Mouse (Mus musculus) G1E (cell line): ENCODE results near the gene Nosip. TPM values are rescaled to one million over a fixed set of nuclear protein-coding genes. Genes with fewer than 3 reads are reported as not detected.

Experiments
- ATAC-seq: 2 replicates; pipeline ENCODE4 v1.8.0; 2016; ENCODE audit warnings: mild to moderate bottlenecking; ENCODE audit not compliant: insufficient number of reproducible peaks, poor library complexity, low FRiP score, severe bottlenecking; ENCODE audit errors: extremely low read depth
- DNase-seq: peaks from one replicate; pipeline ENCODE4 v3.0.0; 2012; ENCODE audit warnings: low spot score
- H3K27me3 ChIP-seq: 2 replicates; pipeline ENCODE4 v1.6.1; 2012; ENCODE audit warnings: mild to moderate bottlenecking, low read length, inconsistent platforms; ENCODE audit not compliant: insufficient read depth
- H3K36me3 ChIP-seq: replicated peaks from 2 replicates; pipeline ENCODE3; 2012; ENCODE audit warnings: mild to moderate bottlenecking, inconsistent platforms
- H3K4me1 ChIP-seq: 2 replicates; pipeline ENCODE4 v1.6.1; 2012; ENCODE audit warnings: low read depth, low read length, inconsistent platforms, mixed read lengths; ENCODE audit not compliant: insufficient read depth
- H3K4me3 ChIP-seq: 2 replicates; pipeline ENCODE4 v1.5.1; 2012; ENCODE audit warnings: low read depth, mild to moderate bottlenecking, inconsistent platforms, low read length, moderate library complexity, mixed read lengths
- H3K9me3 ChIP-seq: replicated peaks from 2 replicates; pipeline ENCODE4 v1.6.1; 2012; ENCODE audit warnings: inconsistent platforms
- CTCF ChIP-seq: IDR thresholded peaks from 2 replicates; pipeline ENCODE4 v1.5.1; 2012; ENCODE audit warnings: low read depth, low read length, inconsistent platforms, mixed read lengths
- GATA1 ChIP-seq: IDR thresholded peaks from 2 replicates; pipeline ENCODE4 v1.6.1; 2012; ENCODE audit warnings: borderline replicate concordance, low read length, inconsistent platforms, mixed read lengths
- GATA2 ChIP-seq: IDR thresholded peaks from 2 replicates; pipeline ENCODE4 v1.6.1; 2012; ENCODE audit warnings: low read depth, low read length, inconsistent platforms, borderline replicate concordance
- POLR2AphosphoS5 ChIP-seq: IDR thresholded peaks from 2 replicates; pipeline ENCODE4 v1.6.1; 2012; ENCODE audit warnings: low read depth, low read length, inconsistent platforms; ENCODE audit not compliant: insufficient replicate concordance
- TAL1 ChIP-seq: conservative IDR thresholded peaks from 2 replicates; pipeline ENCODE4 v1.6.1; 2012; ENCODE audit warnings: low read depth, low read length, inconsistent platforms, mixed read lengths
- polyA plus RNA-seq: library from polyadenylated mRNA; stranded (reverse); fragments of >175 nt; gene quantifications from 2 replicates; pipeline ENCODE4 v1.2.3, GENCODE M21; 2012
- total RNA-seq, 2 experiments: library from RNA; stranded (forward) in 1 of 2; stranded (reverse) in 1 of 2; fragments of 200-1000 nt in 1 of 2; fragments of >200 nt in 1 of 2; fragmentation: Nextera tagmentation in 1 of 2; gene quantifications; 2 replicates each; pipeline ENCODE4 v1.2.3; 2014 to 2017

The Nosip gene
- total and polyA plus RNA-seq, 3 experiments, result 43.6 to 110 (median 49.4) TPM

GRCm38 (mm10) chr7:45117566-45117965, 55.3 kb downstream of the Nosip start:
- H3K27me3 ChIP-seq, result no peaks in the 10 kb centered on the region
- H3K4me1 ChIP-seq, result peaks cover 71% of the 10 kb centered on the region
- DNase-seq (no peak), ATAC-seq (no peak)
- no peak for TF ChIP-seq TAL1
- peaks cover 51% of the 10 kb centered on the region for H3K36me3 ChIP-seq
- H3K9me3 ChIP-seq, result no peaks in the 10 kb centered on the region
- H3K4me3 ChIP-seq, result no peak overlapping the region

GRCm38 (mm10) chr7:45118336-45118735, 56.1 kb downstream of the Nosip start:
- peaks cover 71% of the 10 kb centered on the region for H3K4me1 ChIP-seq
- ATAC-seq, result no peak
- H3K36me3 ChIP-seq, result peaks cover 59% of the 10 kb centered on the region
- TF ChIP-seq CTCF, result no peak
- TF ChIP-seq TAL1, result no peak
- no peak for TF ChIP-seq GATA1
- no peak for TF ChIP-seq POLR2AphosphoS5
- TF ChIP-seq GATA2, result no peak
- no peaks in the 10 kb centered on the region for H3K9me3 ChIP-seq
- no peaks in the 10 kb centered on the region for H3K27me3 ChIP-seq
- H3K4me3 ChIP-seq, result no peak overlapping the region
- DNase-seq, result no peak

GRCm38 (mm10) chr7:45119780-45120709, 57.8 kb downstream of the Nosip start:
- DNase-seq (no peak), ATAC-seq (no peak)
- Histone ChIP-seq H3K9me3 (no peaks in the 10 kb centered on the region), H3K4me3 (no peak overlapping the region), H3K36me3 (peaks cover 69% of the 10 kb centered on the region), H3K4me1 (peaks cover 70% of the 10 kb centered on the region), H3K27me3 (no peaks in the 10 kb centered on the region)
- TF ChIP-seq CTCF (no peak), TAL1 (no peak), GATA2 (no peak), GATA1 (no peak), POLR2AphosphoS5 (peak; percentile 25; the same call in 1 of the 2 replicates)

GRCm38 (mm10) chr7:45121404-45121803, 59.2 kb downstream of the Nosip start:
- peak overlapping the region; percentile 92; the same call in 1 of the 2 replicates for H3K4me3 ChIP-seq
- peaks cover 83% of the 10 kb centered on the region for H3K36me3 ChIP-seq
- H3K9me3 ChIP-seq, result no peaks in the 10 kb centered on the region
- H3K4me1 ChIP-seq, result peaks cover 80% of the 10 kb centered on the region
- TF ChIP-seq POLR2AphosphoS5, result no peak
- no peak for TF ChIP-seq GATA2
- TF ChIP-seq TAL1, result no peak
- no peak for TF ChIP-seq CTCF
- no peak for TF ChIP-seq GATA1
- no peaks in the 10 kb centered on the region for H3K27me3 ChIP-seq
- DNase-seq, result no peak
- no peak for ATAC-seq

GRCm38 (mm10) chr7:45121966-45122365, 59.7 kb downstream of the Nosip start:
- Histone ChIP-seq H3K27me3 (no peaks in the 10 kb centered on the region), H3K4me3 (peak overlapping the region; percentile 92; the same call in 1 of the 2 replicates), H3K36me3 (peaks cover 88% of the 10 kb centered on the region), H3K9me3 (no peaks in the 10 kb centered on the region), H3K4me1 (peaks cover 85% of the 10 kb centered on the region)
- ATAC-seq (no peak), DNase-seq (no peak)
- no peak for TF ChIP-seq GATA2
- no peak for TF ChIP-seq POLR2AphosphoS5
- TF ChIP-seq CTCF, result no peak
- no peak for TF ChIP-seq TAL1
- TF ChIP-seq GATA1, result no peak

GRCm38 (mm10) chr7:45122561-45123185, 60.4 kb downstream of the Nosip start:
- Histone ChIP-seq H3K4me1 (peaks cover 83% of the 10 kb centered on the region), H3K36me3 (peaks cover 90% of the 10 kb centered on the region), H3K27me3 (no peaks in the 10 kb centered on the region), H3K9me3 (no peaks in the 10 kb centered on the region), H3K4me3 (peak overlapping the region; percentile 92)
- ATAC-seq (no peak), DNase-seq (no peak)
- TF ChIP-seq POLR2AphosphoS5 (no peak), TAL1 (no peak), CTCF (no peak), GATA1 (no peak), GATA2 (no peak)
